Mouse (Mus musculus) liver, embryonic 18 days (tissue): ENCODE results near the gene Aldh3b1. TPM values are rescaled to one million over a fixed set of nuclear protein-coding genes. Genes with fewer than 3 reads are reported as not detected.

Experiments
- polyA plus RNA-seq: library from polyadenylated mRNA; depleted of rRNA; stranded (reverse); fragments of >200 nt; gene quantifications from 2 replicates; pipeline ENCODE4 v1.2.3, GENCODE M21; 2012; rRNA removed

Gene Aldh3b1
- 9.4 and 9.6 TPM in 2 replicates for polyA plus RNA-seq

DNA sequence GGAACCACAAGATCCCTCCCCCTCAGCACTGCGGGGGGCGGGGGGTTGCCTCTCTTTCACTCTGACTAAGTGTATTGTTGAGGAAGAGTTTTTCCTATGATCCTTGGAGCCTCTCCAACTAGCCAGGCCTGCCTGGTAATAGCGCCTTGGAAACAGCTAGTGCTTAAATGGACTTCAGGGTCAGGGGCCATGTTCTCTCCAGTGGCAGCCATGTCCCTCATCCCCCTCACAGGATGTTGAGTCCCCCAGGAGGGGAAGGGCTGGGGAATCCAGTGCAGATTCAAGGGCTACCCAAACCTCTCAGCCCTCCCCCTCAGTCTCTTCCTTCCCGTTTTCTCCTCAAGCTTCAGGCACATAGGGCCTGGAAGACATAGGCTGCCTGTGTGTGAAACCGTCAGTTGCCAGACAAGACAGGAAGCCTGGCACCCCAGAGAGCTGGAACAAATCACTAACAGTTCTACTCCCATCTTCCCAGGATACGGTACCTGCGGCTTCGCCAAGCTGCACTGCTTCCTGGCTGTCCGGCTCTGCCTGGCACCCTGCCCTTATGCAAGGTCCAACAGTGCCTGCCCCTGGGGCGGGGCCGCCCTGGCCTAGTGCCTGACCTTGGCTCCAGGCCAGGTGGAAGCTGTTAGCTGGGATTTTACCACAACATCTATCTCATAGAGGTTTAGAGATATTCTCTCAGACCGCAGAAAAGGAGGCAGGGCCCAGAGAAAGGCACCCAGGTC, at the start of gene Aldh3b1:
Gene Aldh3b1, minus strand, starts transcription at position 598 of the 731 bp plus-strand sequence.

DNA sequence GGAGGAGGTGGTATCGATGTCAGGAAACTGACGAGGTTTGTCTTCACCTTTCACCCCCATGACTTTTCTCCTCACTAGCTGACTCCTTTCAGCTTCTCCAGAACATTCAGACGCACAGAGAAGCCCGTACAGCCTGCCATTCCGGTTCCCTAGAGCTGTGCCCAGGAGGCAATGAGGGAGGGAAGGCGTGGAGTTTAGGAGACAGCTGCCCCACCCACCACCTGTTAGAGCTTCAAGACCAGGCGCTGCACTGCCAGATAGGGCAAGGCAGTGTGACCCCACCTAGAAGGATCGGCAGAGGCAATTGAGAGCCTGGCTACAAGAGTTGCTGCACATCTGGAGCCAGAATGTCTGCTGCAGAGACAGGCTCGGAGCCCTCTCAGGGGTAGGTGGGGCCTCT, 42.6 kb upstream of the Aldh3b1 start, which contains the start of gene Aldh3b2:
Gene Aldh3b2, plus strand, starts transcription at position 100 of the 400 bp plus-strand sequence.

DNA sequence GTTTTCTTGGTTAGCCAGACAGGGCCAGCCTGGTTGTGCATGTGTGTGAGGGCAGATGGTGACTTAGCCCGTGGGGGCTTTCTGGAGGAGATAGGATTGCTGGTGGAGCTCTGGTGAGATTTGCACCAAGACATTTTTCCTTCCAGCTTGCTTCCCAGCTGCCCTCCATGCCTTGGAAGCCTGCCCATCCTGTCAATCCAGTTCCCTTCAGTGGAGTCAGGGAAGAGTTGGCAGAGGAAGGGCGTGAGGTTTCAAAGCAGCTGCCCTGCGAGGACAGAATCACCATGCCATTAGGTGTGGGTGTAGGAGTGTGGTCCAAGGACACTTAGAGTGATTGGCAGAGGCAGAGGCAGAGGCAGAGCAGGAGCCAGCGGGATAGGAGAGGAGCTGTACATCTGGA, 28.9 kb upstream of the Aldh3b1 start, which contains the start of gene Aldh3b3:
Gene Aldh3b3, plus strand, starts transcription at position 176 of the 400 bp plus-strand sequence.

DNA sequence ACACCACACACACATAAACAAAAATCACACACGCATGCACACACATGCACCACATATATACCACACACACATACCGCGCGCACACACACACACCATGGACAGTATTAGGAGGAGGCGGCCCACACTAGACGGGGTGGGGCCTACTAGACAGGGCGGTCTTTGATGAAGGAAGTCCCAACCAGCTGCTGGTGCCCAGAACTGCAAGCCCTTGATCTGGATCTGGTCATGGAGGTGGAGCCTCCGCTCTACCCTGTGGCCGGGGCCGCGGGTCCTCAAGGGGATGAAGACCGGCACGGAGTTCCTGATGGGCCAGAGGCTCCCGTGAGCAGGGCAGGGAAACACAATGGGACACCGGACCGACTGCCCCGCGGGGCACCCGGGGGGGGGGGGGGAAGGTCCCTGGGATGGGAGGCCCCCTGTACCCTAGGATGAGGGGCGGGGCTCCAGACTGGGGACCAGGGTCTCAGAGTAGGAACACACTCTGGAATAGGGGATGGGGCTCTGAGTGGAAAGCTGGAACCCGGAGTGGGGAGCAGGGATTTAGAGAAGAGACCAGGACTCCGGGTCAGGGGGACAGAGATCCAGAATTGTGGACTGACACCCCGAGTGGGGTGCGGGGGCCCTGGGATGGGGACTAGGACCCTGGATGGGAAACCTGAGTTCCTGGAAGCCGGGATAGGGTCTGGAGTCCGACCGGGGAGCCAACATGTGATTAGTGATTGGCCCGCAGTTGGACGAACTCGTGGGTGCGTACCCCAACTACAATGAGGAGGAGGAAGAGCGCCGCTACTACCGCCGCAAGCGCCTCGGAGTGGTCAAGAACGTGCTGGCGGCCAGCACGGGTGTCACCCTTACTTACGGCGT, 5.7 kb upstream of the Aldh3b1 start, which contains the start of gene Unc93b1:
Gene Unc93b1, plus strand, starts transcription at position 155 of the 864 bp plus-strand sequence.

DNA sequence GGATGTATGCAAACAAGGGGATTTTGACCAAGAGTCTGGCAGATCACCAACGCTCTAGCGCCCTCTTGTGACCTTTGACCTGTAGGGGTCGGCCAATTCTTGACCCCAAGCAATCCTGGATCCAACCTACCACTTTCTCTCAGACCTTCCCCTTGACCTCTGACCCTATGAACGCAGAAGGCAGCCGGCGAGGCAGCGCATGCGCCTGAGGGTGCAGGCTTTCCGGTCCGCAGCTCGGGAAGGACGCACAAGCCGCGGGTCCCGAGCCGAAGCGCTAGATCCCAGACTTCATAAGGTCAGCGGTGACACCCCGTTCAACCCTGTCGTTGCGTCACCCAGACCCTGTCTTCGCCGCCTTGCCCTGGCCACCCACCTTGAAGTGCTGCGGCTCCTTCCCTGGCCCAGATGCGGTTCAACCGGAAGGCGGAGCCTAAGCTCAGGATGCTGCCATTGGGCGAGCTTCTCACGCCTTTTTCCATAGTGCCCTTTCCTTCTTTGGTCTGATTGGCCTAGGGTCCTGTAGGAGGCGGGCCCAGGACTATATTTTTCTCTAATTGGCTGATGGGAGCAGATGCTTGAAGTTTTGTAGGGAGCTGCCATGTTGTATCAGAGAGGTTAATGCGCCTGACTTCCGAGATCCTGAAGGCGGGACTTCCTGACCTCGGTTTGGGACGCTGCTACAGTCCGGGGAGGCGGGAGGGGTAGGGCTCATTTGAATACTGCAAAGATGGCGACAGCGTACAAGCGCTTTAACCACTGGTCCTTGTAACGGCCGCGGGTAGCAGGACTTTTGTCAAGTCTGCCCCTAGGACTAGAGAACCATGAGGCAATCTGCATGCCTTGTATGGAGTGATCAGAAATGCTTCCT, 17.0 kb downstream of the Aldh3b1 start, which contains the start of gene Ndufs8:
Gene Ndufs8, minus strand, starts transcription at position 438 of the 868 bp plus-strand sequence.

DNA sequence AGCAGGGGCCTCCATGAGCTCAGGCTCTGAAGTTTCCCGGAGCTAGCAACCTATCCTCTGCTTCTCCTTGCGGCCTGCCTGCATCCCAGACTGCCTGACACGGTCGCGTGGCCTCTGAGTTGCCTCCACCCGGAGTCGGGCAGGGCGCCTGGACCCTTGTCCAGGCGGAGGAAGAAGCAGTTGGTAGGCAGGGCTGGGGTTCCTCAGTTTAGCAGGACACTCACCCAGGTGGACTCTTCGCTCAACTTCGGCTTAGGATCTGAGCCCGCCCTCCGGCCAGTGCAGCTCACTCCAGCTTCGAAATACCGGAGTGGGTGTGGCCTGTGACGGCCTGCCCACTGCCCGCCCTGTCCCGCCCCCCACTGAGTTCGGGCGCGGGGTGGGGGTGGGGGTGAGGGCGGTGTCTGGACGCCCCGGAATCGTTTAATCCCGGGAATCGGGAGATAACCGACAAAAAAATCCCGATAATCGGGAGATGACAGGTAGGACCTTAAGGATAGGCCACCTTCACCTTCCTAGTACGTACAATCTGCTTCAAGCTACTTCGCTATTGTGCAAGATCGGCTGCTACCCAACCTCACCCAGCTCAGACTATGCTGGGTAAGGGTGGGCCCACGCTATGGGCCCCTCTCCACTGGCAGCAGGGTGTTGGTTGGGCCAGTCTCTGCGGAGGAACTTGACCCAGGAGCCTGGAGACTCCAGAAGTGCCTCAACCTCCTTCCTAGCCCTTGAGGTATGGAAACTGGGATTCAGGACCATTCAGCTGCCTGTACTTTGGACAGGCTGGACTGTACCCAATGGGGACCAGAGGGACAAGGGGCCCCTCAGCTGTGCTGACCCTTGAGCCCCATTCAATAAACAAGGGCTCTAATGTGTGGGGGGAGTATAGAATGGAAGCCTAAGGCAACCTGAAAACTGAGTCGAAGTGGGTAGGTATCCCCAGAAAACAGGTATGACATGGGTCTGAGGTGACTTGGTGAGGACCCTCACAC, 22.5 kb downstream of the Aldh3b1 start, which contains the start of gene Tcirg1:
Gene Tcirg1, minus strand, starts transcription at position 339 of the 992 bp plus-strand sequence.

Other genes starting within 250 kb of the Aldh3b1 start
- gene Lrp5, start 243.2 kb downstream of the Aldh3b1 start, polyA plus RNA-seq: 8.4 and 11.5 TPM in 2 replicates
- 27.1 and 30.3 TPM in 2 replicates for gene 1810055G02Rik, start 221.5 kb downstream of the Aldh3b1 start, polyA plus RNA-seq
- 7.2 and 7.8 TPM in 2 replicates for gene Kmt5b, start 162.4 kb downstream of the Aldh3b1 start, polyA plus RNA-seq
- 36.1 and 46.3 TPM in 2 replicates for gene Chka, start 78.0 kb downstream of the Aldh3b1 start, polyA plus RNA-seq
- gene Tcirg1, start 22.7 kb downstream of the Aldh3b1 start, polyA plus RNA-seq: 87.5 and 103 TPM in 2 replicates
- gene Ndufs8, start 17.0 kb downstream of the Aldh3b1 start, polyA plus RNA-seq: 113 and 118 TPM in 2 replicates
- 56.6 and 56.7 TPM in 2 replicates for gene Unc93b1, start 5.4 kb upstream of the Aldh3b1 start, polyA plus RNA-seq
- 0.14 and 0.28 TPM in 2 replicates for gene Aldh3b3, start 28.8 kb upstream of the Aldh3b1 start, polyA plus RNA-seq
- 0.11 and 0.17 TPM in 2 replicates for gene Aldh3b2, start 42.5 kb upstream of the Aldh3b1 start, polyA plus RNA-seq
- 11.6 and 14.0 TPM in 2 replicates for gene Acy3, start 56.8 kb upstream of the Aldh3b1 start, polyA plus RNA-seq
- gene Tbx10, start 62.9 kb upstream of the Aldh3b1 start, polyA plus RNA-seq: not detected in 2 replicates
- 2.2 and 2.5 TPM in 2 replicates for gene Nudt8, start 70.8 kb upstream of the Aldh3b1 start, polyA plus RNA-seq
- gene Gm49405, start 70.8 kb upstream of the Aldh3b1 start, polyA plus RNA-seq: 0.61 and 0.75 TPM in 2 replicates
- 1.7 and 2.2 TPM in 2 replicates for gene Doc2g, start 73.5 kb upstream of the Aldh3b1 start, polyA plus RNA-seq
- 80.0 and 84.9 TPM in 2 replicates for gene Ndufv1, start 83.0 kb upstream of the Aldh3b1 start, polyA plus RNA-seq
- 320 and 356 TPM in 2 replicates for gene Gstp1, start 108.2 kb upstream of the Aldh3b1 start, polyA plus RNA-seq
- gene Gstp2, start 116.2 kb upstream of the Aldh3b1 start, polyA plus RNA-seq: 5.6 and 7.9 TPM in 2 replicates
- gene Gstp3, start 129.8 kb upstream of the Aldh3b1 start, polyA plus RNA-seq: 225 and 276 TPM in 2 replicates
- 0.32 and 0.84 TPM in 2 replicates for gene Cabp2, start 151.8 kb upstream of the Aldh3b1 start, polyA plus RNA-seq
- 72.2 and 73.8 TPM in 2 replicates for gene Cdk2ap2, start 167.4 kb upstream of the Aldh3b1 start, polyA plus RNA-seq
- gene Pitpnm1, start 170.2 kb upstream of the Aldh3b1 start, polyA plus RNA-seq: 13.3 and 16.3 TPM in 2 replicates
- 35.5 and 43.9 TPM in 2 replicates for gene Aip, start 196.1 kb upstream of the Aldh3b1 start, polyA plus RNA-seq
- not detected in 2 replicates for gene Gpr152, start 210.0 kb upstream of the Aldh3b1 start, polyA plus RNA-seq
- gene Cabp4, start 214.2 kb upstream of the Aldh3b1 start, polyA plus RNA-seq: 0.22 and 0.31 TPM in 2 replicates
- gene Coro1b, start 218.8 kb upstream of the Aldh3b1 start, polyA plus RNA-seq: 80.4 and 82.0 TPM in 2 replicates
- gene Ptprcap, start 223.8 kb upstream of the Aldh3b1 start, polyA plus RNA-seq: 21.9 and 27.1 TPM in 2 replicates
- 14.6 and 16.1 TPM in 2 replicates for gene Rps6kb2, start 233.5 kb upstream of the Aldh3b1 start, polyA plus RNA-seq
- gene Carns1, start 245.7 kb upstream of the Aldh3b1 start, polyA plus RNA-seq: 2.3 and 2.4 TPM in 2 replicates